24 mouse cellular contexts compared by ENCODE assay signal in the genomic region with DNA sequence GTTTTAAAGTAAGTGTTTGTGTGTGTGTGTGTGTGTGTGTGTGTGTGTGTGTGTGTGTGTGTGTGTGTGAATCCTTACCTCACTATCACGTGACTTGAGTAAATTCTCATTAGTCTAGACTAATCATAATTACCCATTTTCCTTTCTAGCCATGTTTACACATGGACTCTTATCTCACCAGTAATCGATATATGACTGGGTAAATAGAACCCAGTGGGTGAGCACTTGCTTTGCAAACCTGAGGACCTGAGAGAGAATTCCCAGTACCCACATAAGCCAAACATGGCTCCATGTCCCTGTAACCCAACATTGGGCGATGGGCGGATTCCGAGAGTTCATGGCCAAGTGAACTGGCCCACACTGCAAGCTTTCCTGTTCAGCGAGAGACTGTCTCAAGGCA.
DNase-seq lines count a peak whose midpoint lies in the region; ATAC-seq and TF ChIP-seq lines count a peak whose summit lies in the region.
"Had no signal": no experiment of that assay in that cellular context is flagged by ENCODE, and none has a peak within 500 bp of the region (broad histone marks: within the 10 kb centered on the region; RNA-seq: fewer than 3 reads in every experiment).

No protein-coding gene starts in this region.

- H3K9ac ChIP-seq in liver, embryonic 16.5 days (ENCODE audit: low read depth, low read length): no peak overlapping the region
- no peak overlapping the region for H3K9ac ChIP-seq in intestine, postnatal 0 days (ENCODE audit: low read depth, low read length)
- no peak overlapping the region for H3K9ac ChIP-seq in stomach, embryonic 16.5 days (ENCODE audit: low read length)
- H3K9ac ChIP-seq: forebrain, embryonic 13.5 days; hindbrain, embryonic 13.5 days had no signal

- H3K4me3 ChIP-seq in liver, embryonic 16.5 days (ENCODE audit: low read depth, low read length): no peak overlapping the region
- H3K4me3 ChIP-seq in intestine, postnatal 0 days (ENCODE audit: low read depth, low read length): no peak overlapping the region
- H3K4me3 ChIP-seq in stomach, embryonic 16.5 days (replicated peaks; ENCODE audit: low read length): no peak overlapping the region
- H3K4me3 ChIP-seq: forebrain, embryonic 10.5 days; forebrain, embryonic 13.5 days; gastrocnemius, adult 2 months; hindbrain, embryonic 10.5 days; hindbrain, embryonic 13.5 days had no signal

- H3K27me3 ChIP-seq in liver, embryonic 16.5 days (ENCODE audit: control insufficient read depth, insufficient read depth, low read depth, low read length): no peaks in the 10 kb centered on the region
- no peaks in the 10 kb centered on the region for H3K27me3 ChIP-seq in intestine, postnatal 0 days (replicated peaks; ENCODE audit: control insufficient read depth, insufficient read depth, low read length)
- H3K27me3 ChIP-seq in stomach, embryonic 16.5 days (ENCODE audit: control insufficient read depth, insufficient read depth, low read length): no peaks in the 10 kb centered on the region
- H3K27me3 ChIP-seq: forebrain, embryonic 13.5 days; hindbrain, embryonic 13.5 days had no signal

- H3K36me3 ChIP-seq in liver, embryonic 16.5 days (ENCODE audit: control insufficient read depth, insufficient read depth): no peaks in the 10 kb centered on the region
- no peaks in the 10 kb centered on the region for H3K36me3 ChIP-seq in intestine, postnatal 0 days (ENCODE audit: control insufficient read depth, insufficient read depth)
- H3K36me3 ChIP-seq in stomach, embryonic 16.5 days (ENCODE audit: control insufficient read depth, insufficient read depth, low read length): no peaks in the 10 kb centered on the region
- H3K36me3 ChIP-seq: hindbrain, embryonic 13.5 days had no signal

- WGBS in liver, embryonic 16.5 days (ENCODE audit: insufficient replicate concordance): 74% methylated on average over 6 of the region's 6 CpGs
- WGBS in intestine, postnatal 0 days: 69% methylated on average over 6 of the region's 6 CpGs
- WGBS in stomach, embryonic 16.5 days: 69% methylated on average over 6 of the region's 6 CpGs

- H3K9me3 ChIP-seq in liver, embryonic 16.5 days (replicated peaks; ENCODE audit: control insufficient read depth, low read length): no peaks in the 10 kb centered on the region
- H3K9me3 ChIP-seq in intestine, postnatal 0 days (ENCODE audit: control insufficient read depth): no peaks in the 10 kb centered on the region
- H3K9me3 ChIP-seq in stomach, embryonic 16.5 days (replicated peaks; ENCODE audit: control insufficient read depth, low read length): no peaks in the 10 kb centered on the region
- H3K9me3 ChIP-seq: forebrain, embryonic 10.5 days; forebrain, embryonic 13.5 days; hindbrain, embryonic 10.5 days; hindbrain, embryonic 13.5 days had no signal

- H3K4me2 ChIP-seq in liver, embryonic 16.5 days (ENCODE audit: low read depth, low read length): no peak overlapping the region
- no peak overlapping the region for H3K4me2 ChIP-seq in intestine, postnatal 0 days (replicated peaks; ENCODE audit: low read depth)
- no peak overlapping the region for H3K4me2 ChIP-seq in stomach, embryonic 16.5 days (ENCODE audit: low read depth, low read length)
- H3K4me2 ChIP-seq: forebrain, embryonic 13.5 days; heart, embryonic 11.5 days; hindbrain, embryonic 13.5 days had no signal

- TF ChIP-seq CTCF in intestine, postnatal 0 days (IDR thresholded peaks at IDR 0.05; ENCODE audit: low read depth): no peak

- no peak for DNase-seq in liver
- no peak for DNase-seq in lung, postnatal 10 days
- DNase-seq in thymus, postnatal 14 days: no peak
- DNase-seq: adrenal gland, adult 2 months; adrenal gland, postnatal 14 days; cerebellum, adult 11 months; cerebellum, adult 2 months; cerebellum, adult 9-11 months; cerebellum, postnatal 25 days; gastrocnemius, adult 2 months; gastrocnemius, postnatal 14 days; heart, adult 11 months; heart, postnatal 36 days had no signal

- H3K4me1 ChIP-seq in liver, embryonic 16.5 days (ENCODE audit: control insufficient read depth, low read depth, low read length): no peaks in the 10 kb centered on the region
- H3K4me1 ChIP-seq in intestine, postnatal 0 days (replicated peaks; ENCODE audit: control insufficient read depth, insufficient read depth, low read length): no peaks in the 10 kb centered on the region; the same call in 1 of the 2 replicates
- no peaks in the 10 kb centered on the region for H3K4me1 ChIP-seq in stomach, embryonic 16.5 days (ENCODE audit: control insufficient read depth, insufficient read depth, low read length)
- H3K4me1 ChIP-seq: forebrain, embryonic 10.5 days; forebrain, embryonic 13.5 days; hindbrain, embryonic 10.5 days; hindbrain, embryonic 13.5 days had no signal

- ATAC-seq in liver, embryonic 16.5 days (ENCODE audit: low read depth): peak; percentile 54; the same call in 1 of the 2 replicates
- ATAC-seq in intestine, postnatal 0 days: peak; percentile 31; the same call in 1 of the 2 replicates
- peak; percentile 56; the same call in 1 of the 2 replicates for ATAC-seq in stomach, embryonic 16.5 days (ENCODE audit: insufficient read depth, low FRiP score)
- ATAC-seq: CD4-positive, CD25-positive, alpha-beta regulatory T cell, adult 4 months; forebrain, embryonic 13.5 days; forebrain, embryonic 16.5 days; hindbrain, embryonic 16.5 days had no signal

- no peak overlapping the region for H3K27ac ChIP-seq in liver, embryonic 16.5 days (ENCODE audit: low read length)
- no peak overlapping the region for H3K27ac ChIP-seq in intestine, postnatal 0 days (ENCODE audit: low read depth, low read length)
- H3K27ac ChIP-seq in stomach, embryonic 16.5 days (ENCODE audit: low read length): no peak overlapping the region
- H3K27ac ChIP-seq: forebrain, embryonic 10.5 days; forebrain, embryonic 13.5 days; gastrocnemius, adult 2 months; hindbrain, embryonic 10.5 days; hindbrain, embryonic 13.5 days had no signal
